Mouse (Mus musculus) splenic B cell, adult 2 months (primary cell): ENCODE measurements around the gene Gm5269.

Experiments used
- DNase-seq: peaks from one replicate; pipeline ENCODE4 v3.0.0-alpha.2; 2011; ENCODE audit warnings: low read depth, low spot score
- H3K27me3 ChIP-seq: 2 replicates; pipeline ENCODE4 v1.6.1; 2012; ENCODE audit warnings: mild to moderate bottlenecking, low read length, moderate library complexity, mixed read lengths; ENCODE audit not compliant: control insufficient read depth, poor library complexity, insufficient read depth, severe bottlenecking
- H3K36me3 ChIP-seq: 2 replicates; pipeline ENCODE4 v1.6.1; 2012; ENCODE audit warnings: mild to moderate bottlenecking, low read length, moderate library complexity, mixed read lengths; ENCODE audit not compliant: control insufficient read depth, poor library complexity, insufficient read depth, severe bottlenecking

Gene Gm5269

GRCm38 (mm10) chr1:45898044-45898443, 8.0 kb upstream of the Gm5269 start:
- Histone ChIP-seq H3K27me3 (no peaks in the 10 kb centered on the region), H3K36me3 (no peaks in the 10 kb centered on the region)
- no peak for DNase-seq

- Histone ChIP-seq H3K36me3 (no peaks in the 10 kb centered on the region), H3K27me3 (no peaks in the 10 kb centered on the region)
- no peak for DNase-seq
These were observed 4.3 kb upstream of the Gm5269 start for GRCm38 (mm10) chr1:45894168-45894912.

GRCm38 (mm10) chr1:45891986-45892385, 1.9 kb upstream of the Gm5269 start:
- H3K27me3 ChIP-seq: no peaks in the 10 kb centered on the region
- DNase-seq: no peak
- H3K36me3 ChIP-seq: no peaks in the 10 kb centered on the region

- no peak for DNase-seq
- H3K36me3 ChIP-seq: no peaks in the 10 kb centered on the region
- H3K27me3 ChIP-seq: no peaks in the 10 kb centered on the region
These were observed 3.3 kb downstream of the Gm5269 start for GRCm38 (mm10) chr1:45886800-45887199.

GRCm38 (mm10) chr1:45883378-45883777, 6.7 kb downstream of the Gm5269 start:
- no peaks in the 10 kb centered on the region for H3K36me3 ChIP-seq
- H3K27me3 ChIP-seq: no peaks in the 10 kb centered on the region
- no peak for DNase-seq

GRCm38 (mm10) chr1:45882076-45882475, 8.0 kb downstream of the Gm5269 start:
- H3K36me3 ChIP-seq: no peaks in the 10 kb centered on the region
- no peaks in the 10 kb centered on the region for H3K27me3 ChIP-seq
- DNase-seq: no peak

GRCm38 (mm10) chr1:45881228-45881832, 8.7 kb downstream of the Gm5269 start:
- Histone ChIP-seq H3K36me3 (no peaks in the 10 kb centered on the region), H3K27me3 (no peaks in the 10 kb centered on the region)
- DNase-seq: peak; percentile 1

- no peak for DNase-seq
- H3K36me3 ChIP-seq: no peaks in the 10 kb centered on the region
- H3K27me3 ChIP-seq: no peaks in the 10 kb centered on the region
These were observed 12.6 kb downstream of the Gm5269 start for GRCm38 (mm10) chr1:45877463-45877862.

- no peaks in the 10 kb centered on the region for H3K36me3 ChIP-seq
- no peak for DNase-seq
- H3K27me3 ChIP-seq: no peaks in the 10 kb centered on the region
These were observed 13.4 kb downstream of the Gm5269 start for GRCm38 (mm10) chr1:45876450-45877198.

- Histone ChIP-seq H3K27me3 (no peaks in the 10 kb centered on the region), H3K36me3 (no peaks in the 10 kb centered on the region)
- no peak for DNase-seq
These were observed 14.4 kb downstream of the Gm5269 start for GRCm38 (mm10) chr1:45875640-45876039.

GRCm38 (mm10) chr1:45873250-45873649, 16.8 kb downstream of the Gm5269 start:
- H3K36me3 ChIP-seq: no peaks in the 10 kb centered on the region
- H3K27me3 ChIP-seq: no peaks in the 10 kb centered on the region
- no peak for DNase-seq

GRCm38 (mm10) chr1:45868479-45869137, 21.5 kb downstream of the Gm5269 start:
- Histone ChIP-seq H3K36me3 (no peaks in the 10 kb centered on the region), H3K27me3 (no peaks in the 10 kb centered on the region)
- DNase-seq: no peak

GRCm38 (mm10) chr1:45868050-45868449, 22.0 kb downstream of the Gm5269 start:
- H3K27me3 ChIP-seq: no peaks in the 10 kb centered on the region
- DNase-seq: no peak
- H3K36me3 ChIP-seq: no peaks in the 10 kb centered on the region

- DNase-seq: no peak
- Histone ChIP-seq H3K27me3 (no peaks in the 10 kb centered on the region), H3K36me3 (no peaks in the 10 kb centered on the region)
These were observed 23.6 kb downstream of the Gm5269 start for GRCm38 (mm10) chr1:45866288-45867018.
